Mouse (Mus musculus) neural tube, embryonic 15.5 days (tissue): ENCODE measurements around the gene Tax1bp3. TPM values are rescaled to one million over a fixed set of nuclear protein-coding genes. Genes with fewer than 3 reads are reported as not detected.

ENCODE experiments used
- polyA plus RNA-seq: library from polyadenylated mRNA; unstranded; fragments of >200 nt; fragmentation: Nextera tagmentation; extraction: Ambion mirVana; gene quantifications from 2 replicates; pipeline ENCODE4 v1.2.1, GENCODE M21; 2015

Tax1bp3 gene
- polyA plus RNA-seq, 1 experiment from 2014 or later, result 118 TPM

Other genes starting within 250 kb of the Tax1bp3 start
- 0.75 and 12.6 TPM in 2 replicates for gene Atp2a3, start 215.9 kb upstream of the Tax1bp3 start, polyA plus RNA-seq
- gene P2rx1, start 178.0 kb upstream of the Tax1bp3 start, polyA plus RNA-seq, result 0.47 and 3.3 TPM in 2 replicates
- 30.9 and 34.7 TPM in 2 replicates for gene Camkk1, start 158.1 kb upstream of the Tax1bp3 start, polyA plus RNA-seq
- gene Ncbp3, start 129.3 kb upstream of the Tax1bp3 start, polyA plus RNA-seq, result 9.1 and 10.1 TPM in 2 replicates
- 0.19 and 2.7 TPM in 2 replicates for gene Itgae, start 86.5 kb upstream of the Tax1bp3 start, polyA plus RNA-seq
- gene Haspin, start 38.8 kb upstream of the Tax1bp3 start, polyA plus RNA-seq, result 2.4 and 5.7 TPM in 2 replicates
- 0.72 and 0.84 TPM in 2 replicates for gene P2rx5, start 16.7 kb upstream of the Tax1bp3 start, polyA plus RNA-seq
- 136 and 148 TPM in 2 replicates for gene Emc6, start within 50 bp of the Tax1bp3 start, polyA plus RNA-seq
- 17.0 and 17.7 TPM in 2 replicates for gene Ctns, start 22.0 kb downstream of the Tax1bp3 start, polyA plus RNA-seq
- 3.0 and 3.4 TPM in 2 replicates for gene Shpk, start 22.4 kb downstream of the Tax1bp3 start, polyA plus RNA-seq
- gene Trpv1, start 57.2 kb downstream of the Tax1bp3 start, polyA plus RNA-seq, result 2.0 and 2.4 TPM in 2 replicates
- 0.20 and 0.29 TPM in 2 replicates for gene Trpv3, start 90.3 kb downstream of the Tax1bp3 start, polyA plus RNA-seq
- 3.4 and 4.0 TPM in 2 replicates for gene Aspa, start 152.5 kb downstream of the Tax1bp3 start, polyA plus RNA-seq
- gene Gm49340, start 152.7 kb downstream of the Tax1bp3 start, polyA plus RNA-seq, result not detected in 2 replicates
- gene Spata22, start 152.7 kb downstream of the Tax1bp3 start, polyA plus RNA-seq, result 0.12 and 0.19 TPM in 2 replicates
- not detected in 2 replicates for gene Olfr20, start 173.7 kb downstream of the Tax1bp3 start, polyA plus RNA-seq
- not detected in 2 replicates for gene Olfr376, start 194.2 kb downstream of the Tax1bp3 start, polyA plus RNA-seq
- gene Olfr1, start 222.5 kb downstream of the Tax1bp3 start, polyA plus RNA-seq, result not detected in 2 replicates